Comparison of ENCODE assay signal across 32 mouse cellular contexts in genomic region chr11:112876226-112876625, GRCm38 (mm10).
DNase-seq lines count a peak whose midpoint lies in the region; ATAC-seq lines count a peak whose summit lies in the region.
"Had no signal": no experiment of that assay in that cellular context is flagged by ENCODE, and none has a peak within 500 bp of the region (broad histone marks: within the 10 kb centered on the region; RNA-seq: fewer than 3 reads in every experiment).

No protein-coding gene starts in this region.

- 0 out of 2 replicates have a peak, but pooled peaks have one; percentile 23 for ATAC-seq in liver, embryonic 11.5 days (replicated peaks; ENCODE audit: low FRiP score)
- no peak for ATAC-seq in liver, embryonic 12.5 days
- ATAC-seq: forebrain, embryonic 16.5 days; inflammation-experienced regulatory T-cells, adult 6 months; liver, postnatal 0 days had no signal

- no peak overlapping the region for H3K9ac ChIP-seq in liver, embryonic 11.5 days (ENCODE audit: low read depth, low read length)
- H3K9ac ChIP-seq in liver, embryonic 12.5 days, result no peak overlapping the region
- H3K9ac ChIP-seq: embryonic facial prominence, embryonic 15.5 days; heart, embryonic 12.5 days; hindbrain, embryonic 14.5 days; limb, embryonic 12.5 days; liver, postnatal 0 days had no signal

- H3K4me1 ChIP-seq in liver, embryonic 11.5 days (replicated peaks; ENCODE audit: control insufficient read depth, insufficient read depth, low read length), result no peaks in the 10 kb centered on the region
- no peaks in the 10 kb centered on the region for H3K4me1 ChIP-seq in liver, embryonic 12.5 days
- H3K4me1 ChIP-seq: embryonic facial prominence, embryonic 15.5 days; heart, embryonic 12.5 days had no signal

- no peak overlapping the region for H3K4me3 ChIP-seq in liver, embryonic 11.5 days (ENCODE audit: low read depth, low read length)
- H3K4me3 ChIP-seq in liver, embryonic 12.5 days, result no peak overlapping the region
- H3K4me3 ChIP-seq: embryonic facial prominence, embryonic 15.5 days; gastrocnemius, adult 2 months; heart, adult 2 months; heart, embryonic 12.5 days; left cerebral cortex, adult 2 months; limb, embryonic 12.5 days had no signal

- H3K9me3 ChIP-seq in liver, embryonic 11.5 days (ENCODE audit: control insufficient read depth, low read length), result no peaks in the 10 kb centered on the region
- H3K9me3 ChIP-seq in liver, embryonic 12.5 days (replicated peaks), result no peaks in the 10 kb centered on the region
- H3K9me3 ChIP-seq: embryonic facial prominence, embryonic 15.5 days; limb, embryonic 12.5 days had no signal

- peak; percentile 58 for DNase-seq in embryo, embryonic 10 days (ENCODE audit: low spot score)
- no peak for DNase-seq in embryo, embryonic 9.5 days (ENCODE audit: extremely low spot score)
- DNase-seq in liver, embryonic 11.5 days (ENCODE audit: low spot score), result no peak
- DNase-seq in ES-CJ7 (ENCODE audit: low read depth, low spot score), result peak; percentile 29
- DNase-seq in embryo, embryonic 11 days, result peak; percentile 51
- no peak for DNase-seq in gastrocnemius, postnatal 25 days
- DNase-seq in adrenal gland, adult (ENCODE audit: inconsistent age in 2 of 2, low spot score in 1 of 2), result no peak
- DNase-seq: adrenal gland, postnatal 36 days; cerebellum, adult 2 months; cerebellum, postnatal 14 days; gastrocnemius, adult 2 months; heart, adult 2 months; heart, postnatal 4 days; kidney, adult 11 months; kidney, postnatal 25 days; liver, postnatal 0 days; lung, postnatal 36 days; right cerebral cortex, adult 18-20 months; spleen, adult 18-20 months; thymus, adult 18-20 months; thymus, postnatal 36 days had no signal

- no peak overlapping the region for H3K4me2 ChIP-seq in liver, embryonic 11.5 days
- no peak overlapping the region for H3K4me2 ChIP-seq in liver, embryonic 12.5 days
- H3K4me2 ChIP-seq: embryonic facial prominence, embryonic 15.5 days; heart, embryonic 12.5 days; hindbrain, embryonic 14.5 days; limb, embryonic 12.5 days had no signal

- no peaks in the 10 kb centered on the region for H3K36me3 ChIP-seq in liver, embryonic 11.5 days (ENCODE audit: control insufficient read depth, insufficient read depth, low read length)
- H3K36me3 ChIP-seq in liver, embryonic 12.5 days, result no peaks in the 10 kb centered on the region
- H3K36me3 ChIP-seq: embryonic facial prominence, embryonic 15.5 days; G1E; heart, embryonic 12.5 days; limb, embryonic 12.5 days had no signal

- WGBS in liver, embryonic 11.5 days, result 50% methylated on average over 8 of the region's 8 CpGs
- WGBS in liver, embryonic 12.5 days (ENCODE audit: insufficient replicate concordance), result 56% methylated on average over 8 of the region's 8 CpGs

- peaks cover under 1% of the 10 kb centered on the region; the same call in 1 of the 2 replicates for H3K27me3 ChIP-seq in liver, embryonic 11.5 days (replicated peaks; ENCODE audit: control insufficient read depth, insufficient read depth, low read length)
- H3K27me3 ChIP-seq in liver, embryonic 12.5 days (replicated peaks), result peaks cover under 1% of the 10 kb centered on the region; the same call in 1 of the 2 replicates
- H3K27me3 ChIP-seq: CH12.LX had no signal

- no peak overlapping the region for H3K27ac ChIP-seq in liver, embryonic 11.5 days (ENCODE audit: low read depth, low read length)
- no peak overlapping the region for H3K27ac ChIP-seq in liver, embryonic 12.5 days
- H3K27ac ChIP-seq: embryonic facial prominence, embryonic 15.5 days; gastrocnemius, adult 2 months; heart, adult 2 months; hindbrain, embryonic 14.5 days; left cerebral cortex, adult 2 months; limb, embryonic 12.5 days; stomach, postnatal 0 days had no signal

Comparison
In these comparisons a context has a peak if more than half of its experiments do, and no peak if none do; other contexts are left out.
1. DNase-seq: peak in embryo, embryonic 10 days (single experiment), ES-CJ7 (single experiment) and embryo, embryonic 11 days (single experiment); none in embryo, embryonic 9.5 days (single experiment), liver, embryonic 11.5 days (single experiment), gastrocnemius, postnatal 25 days (single experiment) and adrenal gland, adult (0 of 2).